Mouse (Mus musculus) stomach, postnatal 0 days (tissue): ENCODE measurements around the gene Adamts17. TPM values are rescaled to one million over a fixed set of nuclear protein-coding genes. Genes with fewer than 3 reads are reported as not detected.

Experiments
- ATAC-seq: fragments of 200-750 bp; cut with Nextera tagmentation; 2 replicates; pipeline ENCODE4 v1.8.0; 2017; ENCODE audit not compliant: low FRiP score, low TSS enrichment
- DNase-seq: peaks from one replicate; pipeline ENCODE4 v3.0.0-alpha.2; 2016; ENCODE audit warnings: low spot score
- H3K27ac ChIP-seq: fragments of 300-500 bp; sonication (generic); replicated peaks from 2 replicates; pipeline ENCODE4 v1.5.1; 2014; ENCODE audit warnings: mild to moderate bottlenecking, control low read depth
- H3K27me3 ChIP-seq: fragments of 300-500 bp; sonication (generic); 2 replicates; pipeline ENCODE4 v1.6.1; 2014; ENCODE audit warnings: low read length; ENCODE audit not compliant: control insufficient read depth, insufficient read depth
- H3K36me3 ChIP-seq: fragments of 300-500 bp; sonication (generic); 2 replicates; pipeline ENCODE4 v1.6.1; 2014; ENCODE audit warnings: low read length, mixed read lengths; ENCODE audit not compliant: control insufficient read depth, insufficient read depth
- H3K4me1 ChIP-seq: fragments of 300-500 bp; sonication (generic); replicated peaks from 2 replicates; pipeline ENCODE4 v1.6.1; 2014; ENCODE audit warnings: antibody characterized with exemption; ENCODE audit not compliant: control insufficient read depth, insufficient read depth
- H3K4me2 ChIP-seq: fragments of 300-500 bp; sonication (generic); replicated peaks from 2 replicates; pipeline ENCODE4 v1.6.1; 2014; ENCODE audit warnings: low read depth, mild to moderate bottlenecking, control low read depth, moderate library complexity
- H3K4me3 ChIP-seq: fragments of 300-500 bp; sonication (generic); 2 replicates; pipeline ENCODE4 v1.5.1; 2014; ENCODE audit warnings: low read depth, low read length, control low read depth
- H3K9ac ChIP-seq: fragments of 300-500 bp; sonication (generic); 2 replicates; pipeline ENCODE4 v1.6.1; 2014; ENCODE audit warnings: mild to moderate bottlenecking, low read length, control low read depth, mixed read lengths
- H3K9me3 ChIP-seq: fragments of 300-500 bp; sonication (generic); 2 replicates; pipeline ENCODE4 v1.6.1; 2016; ENCODE audit warnings: low read length; ENCODE audit not compliant: control insufficient read depth
- CTCF ChIP-seq: IDR thresholded peaks from 2 replicates; pipeline ENCODE4 v1.5.1; 2016; ENCODE audit warnings: antibody characterized with exemption, low read depth, mild to moderate bottlenecking, moderate library complexity
- EP300 ChIP-seq: optimal IDR thresholded peaks from 2 replicates; pipeline ENCODE3; 2016; ENCODE audit warnings: antibody characterized with exemption
- WGBS: fragments of 180-500 bp; shearing (Covaris S2); extraction: QIAGEN DNeasy Blood & Tissue Kit; methylation state at CpG from one replicate; pipeline ENCODE4 v1.1.7; 2014; 5-methylcytosine and 5-hydroxymethylcytosine counted together
- polyA plus RNA-seq: library from polyadenylated mRNA; unstranded; fragments of >200 nt; fragmentation: Nextera tagmentation; extraction: Ambion mirVana; gene quantifications from 2 replicates; pipeline ENCODE4 v1.2.1, GENCODE M21; 2015

Adamts17 gene
- polyA plus RNA-seq, 1 experiment from 2014 or later: 2.4 TPM

- no peak for TF ChIP-seq EP300
- no peak for TF ChIP-seq CTCF
- WGBS: 80% methylated on average over 5 of the region's 5 CpGs
- ATAC-seq (0 out of 2 replicates have a peak, but pooled peaks have one; percentile 40), DNase-seq (no peak)
- H3K27me3 ChIP-seq: no peaks in the 10 kb centered on the region
- H3K4me2 ChIP-seq: no peak overlapping the region
- H3K4me3 ChIP-seq: no peak overlapping the region
- 0 out of 2 replicates have a peak, but pooled peaks cover 2% of the 10 kb centered on the region for H3K4me1 ChIP-seq
- H3K27ac ChIP-seq: no peak overlapping the region
- no peak overlapping the region for H3K9ac ChIP-seq
- no peaks in the 10 kb centered on the region for H3K9me3 ChIP-seq
- H3K36me3 ChIP-seq: no peaks in the 10 kb centered on the region
These were observed 115.2 kb downstream of the Adamts17 start for GRCm38 (mm10) chr7:66954723-66955122.

GRCm38 (mm10) chr7:66955455-66955919 lies 116.0 kb downstream of the Adamts17 start:
- Histone ChIP-seq H3K4me2 (no peak overlapping the region), H3K27me3 (no peaks in the 10 kb centered on the region), H3K27ac (peak overlapping the region; percentile 70), H3K4me1 (0 out of 2 replicates have a peak, but pooled peaks cover 2% of the 10 kb centered on the region), H3K4me3 (no peak overlapping the region), H3K9me3 (no peaks in the 10 kb centered on the region), H3K36me3 (no peaks in the 10 kb centered on the region), H3K9ac (no peak overlapping the region)
- ATAC-seq (no peak; the same call in 1 of the 2 replicates), DNase-seq (no peak)
- WGBS: 30% methylated on average over 8 of the region's 8 CpGs
- peak; percentile 22 for TF ChIP-seq CTCF
- no peak for TF ChIP-seq EP300

DNA sequence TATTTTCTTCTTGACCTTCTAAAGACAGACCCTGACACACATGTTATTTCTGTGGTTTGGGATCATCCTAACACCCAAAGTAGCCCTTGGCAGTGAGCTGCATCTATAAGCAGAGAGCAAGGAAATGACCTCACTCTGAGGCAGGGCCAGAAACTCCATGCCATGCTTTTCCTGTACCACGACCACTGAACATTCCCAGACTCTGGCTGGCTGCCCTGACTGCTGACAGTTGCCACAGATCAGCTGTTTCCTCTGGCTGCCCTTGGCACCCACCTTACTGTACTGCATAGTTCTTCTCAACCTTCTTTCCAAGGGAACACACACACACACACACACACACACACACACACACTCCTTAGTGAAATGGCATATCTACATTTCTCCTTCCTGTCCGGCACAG lies 116.4 kb downstream of the Adamts17 start:
- Histone ChIP-seq H3K9me3 (no peaks in the 10 kb centered on the region), H3K4me2 (no peak overlapping the region), H3K27me3 (no peaks in the 10 kb centered on the region), H3K27ac (peak overlapping the region; percentile 70), H3K9ac (no peak overlapping the region), H3K36me3 (no peaks in the 10 kb centered on the region), H3K4me3 (no peak overlapping the region), H3K4me1 (0 out of 2 replicates have a peak, but pooled peaks cover 2% of the 10 kb centered on the region)
- TF ChIP-seq CTCF (no peak), EP300 (no peak)
- ATAC-seq: peak; percentile 75
- peak; percentile 30 for DNase-seq
- 40% methylated on average over 2 of the region's 2 CpGs for WGBS

DNA sequence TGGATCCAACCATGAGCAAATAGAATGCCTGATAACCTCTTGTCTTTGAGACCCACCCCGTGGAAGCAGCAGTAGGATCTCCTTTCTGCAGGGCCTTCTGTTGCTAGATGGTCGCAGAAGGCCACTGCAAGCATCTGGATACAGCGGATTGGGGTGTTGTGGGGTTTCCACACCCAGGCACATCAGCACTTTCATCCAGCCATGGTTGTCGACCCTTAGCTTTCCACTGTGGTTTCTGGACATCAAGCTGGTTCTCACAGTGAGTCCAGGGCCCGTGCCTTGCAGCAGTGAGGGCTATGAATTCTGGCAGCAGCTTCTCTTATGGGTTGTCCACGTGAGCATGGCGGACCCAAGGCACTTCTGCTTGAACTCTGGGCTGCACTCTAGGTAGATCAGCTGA lies 118.2 kb downstream of the Adamts17 start:
- no peak overlapping the region for H3K9ac ChIP-seq
- H3K27ac ChIP-seq: no peak overlapping the region
- H3K9me3 ChIP-seq: no peaks in the 10 kb centered on the region
- no peak overlapping the region for H3K4me3 ChIP-seq
- no peak for TF ChIP-seq EP300
- TF ChIP-seq CTCF: no peak
- ATAC-seq (no peak), DNase-seq (no peak)
- no peak overlapping the region for H3K4me2 ChIP-seq
- H3K27me3 ChIP-seq: no peaks in the 10 kb centered on the region
- WGBS: 90% methylated on average over 7 of the region's 7 CpGs
- 0 out of 2 replicates have a peak, but pooled peaks cover 2% of the 10 kb centered on the region for H3K4me1 ChIP-seq
- H3K36me3 ChIP-seq: no peaks in the 10 kb centered on the region

GRCm38 (mm10) chr7:66960246-66961033 lies 120.9 kb downstream of the Adamts17 start:
- Histone ChIP-seq H3K4me3 (no peak overlapping the region), H3K9ac (no peak overlapping the region), H3K9me3 (no peaks in the 10 kb centered on the region), H3K27me3 (no peaks in the 10 kb centered on the region), H3K4me2 (no peak overlapping the region), H3K4me1 (0 out of 2 replicates have a peak, but pooled peaks cover 3% of the 10 kb centered on the region), H3K27ac (no peak overlapping the region), H3K36me3 (no peaks in the 10 kb centered on the region)
- no peak for TF ChIP-seq CTCF
- TF ChIP-seq EP300: no peak
- ATAC-seq (no peak), DNase-seq (no peak)
- 49% methylated on average over 8 of the region's 8 CpGs for WGBS

DNA sequence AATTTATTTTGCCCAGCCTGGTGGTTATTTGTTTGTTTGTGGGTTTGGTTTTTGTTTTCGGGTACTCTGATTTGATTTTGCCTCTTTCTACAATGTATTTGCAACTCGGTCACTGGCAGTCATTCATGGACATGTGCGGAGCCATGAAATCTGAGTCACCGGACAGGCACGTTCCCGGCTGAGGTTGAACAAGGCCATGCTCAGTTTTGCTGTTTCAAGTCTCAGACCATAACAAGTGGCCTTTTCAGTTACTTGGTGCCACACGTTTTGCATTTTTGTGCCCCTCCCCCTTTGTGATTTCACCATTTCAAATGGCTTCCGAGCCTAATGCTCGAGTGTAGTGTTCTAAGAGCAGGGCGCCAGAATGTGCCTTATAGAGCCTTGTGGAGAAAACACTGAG lies 123.2 kb downstream of the Adamts17 start:
- TF ChIP-seq EP300 (no peak), CTCF (no peak)
- Histone ChIP-seq H3K27ac (no peak overlapping the region), H3K9me3 (no peaks in the 10 kb centered on the region), H3K4me2 (no peak overlapping the region), H3K27me3 (no peaks in the 10 kb centered on the region), H3K36me3 (no peaks in the 10 kb centered on the region), H3K4me1 (0 out of 2 replicates have a peak, but pooled peaks cover 3% of the 10 kb centered on the region), H3K9ac (no peak overlapping the region), H3K4me3 (no peak overlapping the region)
- DNase-seq: no peak
- ATAC-seq: no peak
- 73% methylated on average over 10 of the region's 10 CpGs for WGBS
